Mouse (Mus musculus): ENCODE measurements around the gene Aco2. TPM values are rescaled to one million over a fixed set of nuclear protein-coding genes. Genes with fewer than 3 reads are reported as not detected.
A peak's percentile ranks its signal among the peaks of the same experiment; 100 is the strongest.

The Aco2 gene
- polyA plus RNA-seq (2012; rRNA removed) = 158 and 183 TPM in 2 replicates
- 127 and 134 TPM in 2 replicates for polyA plus RNA-seq (2014; fragmentation: Nextera tagmentation; extraction: Ambion mirVana)

DNA sequence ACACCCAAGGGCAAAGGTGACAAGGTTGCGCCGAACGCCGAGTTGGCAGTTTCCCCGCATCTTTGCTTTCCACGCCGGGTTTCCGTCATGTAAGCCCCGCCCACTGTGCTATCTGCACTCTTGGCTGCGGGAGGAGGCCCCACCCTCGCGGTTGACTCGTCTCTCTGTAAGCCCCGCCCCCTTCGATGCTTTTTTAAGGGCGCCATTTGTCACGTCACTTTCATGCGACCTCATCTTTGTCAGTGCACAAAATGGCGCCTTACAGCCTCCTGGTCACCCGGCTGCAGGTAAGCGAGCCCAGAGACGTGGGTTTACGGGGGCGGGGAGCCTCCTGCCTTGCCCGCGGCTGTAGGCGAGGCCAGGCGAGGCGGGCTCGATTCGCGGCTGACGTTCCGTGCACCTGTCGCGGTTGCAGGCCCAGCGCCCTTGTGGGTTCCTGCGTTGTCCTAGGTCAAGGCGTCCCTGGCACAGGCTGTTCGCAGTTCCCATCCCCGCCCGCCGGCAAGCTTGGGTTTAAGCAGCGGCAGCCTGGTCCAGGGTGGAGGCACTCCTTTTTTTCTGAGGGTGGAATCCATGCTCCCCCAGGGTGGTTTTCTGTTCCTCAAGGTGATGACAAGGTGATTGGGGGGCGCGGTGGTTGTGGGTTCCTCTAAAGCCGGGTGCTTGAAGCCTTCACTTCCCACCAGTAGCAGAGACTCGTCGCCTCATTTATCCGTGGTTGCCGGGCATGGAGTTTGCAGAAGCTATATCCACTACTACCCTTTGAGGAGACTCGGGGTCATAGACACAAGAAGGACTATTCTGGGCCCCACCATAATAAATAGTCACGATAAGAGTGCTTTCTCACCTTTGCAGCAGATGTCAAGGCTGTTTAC lies at the start of gene Aco2:
Aco2 (plus strand) TSS at position 48 of the 875 bp plus-strand sequence.
- Histone ChIP-seq H3K4me2 (replicated peaks; ENCODE audit: low read depth, low read length, severe bottlenecking) (peak within 1 kb of the TSS; percentile 81), H3K4me3 (replicated peaks; ENCODE audit: low read length) (peak within 1 kb of the TSS; percentile 99), H3K4me1 (ENCODE audit: control insufficient read depth, insufficient read depth, low read length) (peaks cover 5% of the 10 kb centered on the region), H3K9me3 (ENCODE audit: control insufficient read depth, low read length) (no peaks in the 10 kb centered on the region), H3K27ac (replicated peaks; ENCODE audit: low read depth, low read length) (peak within 1 kb of the TSS; percentile 97), H3K9ac (ENCODE audit: low read depth, low read length, severe bottlenecking) (peak within 1 kb of the TSS; percentile 83), H3K36me3 (ENCODE audit: control insufficient read depth, insufficient read depth, low read length) (peaks cover 33% of the 10 kb centered on the region), H3K27me3 (ENCODE audit: control insufficient read depth, insufficient read depth, low read length) (no peaks in the 10 kb centered on the region)
- DNase-seq (ENCODE audit: low spot score) = peak; percentile 99
- TF ChIP-seq POLR2A (IDR thresholded peaks at IDR 0.05; ENCODE audit: borderline replicate concordance, extremely low read depth, insufficient read depth, insufficient read length) = no peak
- ATAC-seq (ENCODE audit: low FRiP score, low read depth) = peak; percentile 93
- WGBS = under 1% methylated on average over 53 of the region's 53 CpGs

DNA sequence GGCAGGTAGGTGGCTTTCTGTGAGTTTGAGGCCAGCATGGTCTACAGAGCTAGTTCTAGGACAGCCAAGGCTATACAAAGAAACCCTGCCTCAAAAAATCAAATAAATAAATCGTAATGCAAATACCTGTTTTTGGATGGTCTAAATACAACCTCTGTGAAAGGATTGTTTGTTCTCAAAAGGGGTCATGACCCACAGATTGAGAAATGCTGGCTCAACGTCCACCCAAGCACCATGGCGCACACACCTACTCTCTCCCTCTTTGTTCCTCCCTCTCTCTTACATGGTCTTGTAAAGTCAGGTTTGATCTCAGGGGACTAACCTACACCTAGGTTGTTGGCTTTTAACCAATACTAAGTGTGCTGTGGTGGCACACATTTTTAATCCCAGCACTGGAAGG lies 49.5 kb upstream of the Aco2 start:
- Histone ChIP-seq H3K9ac (ENCODE audit: low read depth, low read length, severe bottlenecking) (no peak overlapping the region), H3K36me3 (ENCODE audit: control insufficient read depth, insufficient read depth, low read length) (peaks cover 77% of the 10 kb centered on the region), H3K4me1 (ENCODE audit: control insufficient read depth, insufficient read depth, low read length) (no peaks in the 10 kb centered on the region), H3K4me3 (replicated peaks; ENCODE audit: low read length) (no peak overlapping the region), H3K4me2 (replicated peaks; ENCODE audit: low read depth, low read length, severe bottlenecking) (no peak overlapping the region), H3K27ac (replicated peaks; ENCODE audit: low read depth, low read length) (no peak overlapping the region), H3K27me3 (ENCODE audit: control insufficient read depth, insufficient read depth, low read length) (no peaks in the 10 kb centered on the region), H3K9me3 (ENCODE audit: control insufficient read depth, low read length) (no peaks in the 10 kb centered on the region)
- WGBS = 79% methylated on average over 3 of the region's 3 CpGs
- DNase-seq (ENCODE audit: low spot score) = no peak
- ATAC-seq (ENCODE audit: low FRiP score, low read depth) = no peak
- no peak for TF ChIP-seq POLR2A (IDR thresholded peaks at IDR 0.05; ENCODE audit: borderline replicate concordance, extremely low read depth, insufficient read depth, insufficient read length)

DNA sequence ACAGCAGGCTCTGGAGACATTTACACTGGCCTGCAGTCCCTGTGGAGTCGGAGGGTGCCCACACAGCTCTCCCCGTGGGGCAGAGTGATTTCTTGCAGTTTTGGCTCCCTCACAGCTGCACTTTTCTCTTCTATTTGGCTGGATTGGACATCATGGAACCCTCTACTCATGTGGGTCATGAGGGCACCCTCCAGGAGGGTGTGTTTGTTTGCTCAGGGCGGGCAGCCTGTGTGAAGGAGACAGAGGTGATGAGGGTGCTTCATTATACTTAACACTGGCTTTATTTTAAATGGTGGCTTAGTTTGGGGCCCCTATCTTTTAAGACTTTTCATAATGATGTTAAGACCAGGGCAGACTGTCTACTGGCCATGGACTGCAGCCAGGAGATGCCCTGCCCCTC lies 47.3 kb upstream of the Aco2 start:
- Histone ChIP-seq H3K27ac (replicated peaks; ENCODE audit: low read depth, low read length) (no peak overlapping the region), H3K9ac (ENCODE audit: low read depth, low read length, severe bottlenecking) (no peak overlapping the region), H3K9me3 (ENCODE audit: control insufficient read depth, low read length) (no peaks in the 10 kb centered on the region), H3K4me2 (replicated peaks; ENCODE audit: low read depth, low read length, severe bottlenecking) (no peak overlapping the region), H3K27me3 (ENCODE audit: control insufficient read depth, insufficient read depth, low read length) (no peaks in the 10 kb centered on the region), H3K36me3 (ENCODE audit: control insufficient read depth, insufficient read depth, low read length) (peaks cover 64% of the 10 kb centered on the region), H3K4me1 (ENCODE audit: control insufficient read depth, insufficient read depth, low read length) (no peaks in the 10 kb centered on the region), H3K4me3 (replicated peaks; ENCODE audit: low read length) (no peak overlapping the region)
- TF ChIP-seq POLR2A (IDR thresholded peaks at IDR 0.05; ENCODE audit: borderline replicate concordance, extremely low read depth, insufficient read depth, insufficient read length) = no peak
- no peak for DNase-seq (ENCODE audit: low spot score)
- 84% methylated on average over 3 of the region's 3 CpGs for WGBS
- no peak for ATAC-seq (ENCODE audit: low FRiP score, low read depth)

DNA sequence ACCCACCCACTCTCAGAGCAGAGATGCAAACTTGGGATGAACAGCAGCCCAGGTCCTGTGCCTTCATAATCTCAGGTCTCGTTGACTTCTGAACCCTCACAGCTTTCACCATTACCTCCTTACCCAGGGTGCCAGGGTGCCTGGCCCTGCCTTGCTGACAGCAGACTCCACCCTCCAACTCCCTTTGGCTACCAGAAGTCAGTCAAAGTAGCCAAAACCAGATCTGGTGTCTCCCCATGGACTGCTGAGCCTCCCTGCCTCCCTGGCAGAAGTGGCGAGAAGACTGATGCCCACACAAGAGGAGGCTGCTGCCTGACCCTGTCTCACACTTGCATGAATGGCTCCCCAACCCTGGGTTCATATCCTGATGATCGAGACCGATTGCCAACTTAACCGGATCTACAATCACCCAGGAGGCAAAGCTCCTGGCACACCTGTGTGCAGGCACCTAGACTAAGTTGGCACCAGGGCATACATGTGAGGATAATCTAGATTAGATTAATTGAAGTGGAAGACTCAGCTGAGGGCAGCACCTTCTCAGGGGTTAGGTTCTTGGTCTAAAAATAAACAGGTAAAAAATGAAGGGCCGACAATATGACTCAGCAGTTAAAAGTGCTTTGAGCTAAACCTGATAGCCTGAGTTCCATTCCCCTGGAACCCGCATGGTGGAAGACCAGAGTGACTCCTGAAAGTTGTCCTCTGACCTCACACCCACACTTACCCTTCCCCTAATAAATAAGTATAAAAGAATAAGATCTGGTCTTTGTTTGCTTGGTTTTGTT lies 43.5 kb upstream of the Aco2 start:
- DNase-seq (ENCODE audit: low spot score) = no peak
- no peak for TF ChIP-seq POLR2A (IDR thresholded peaks at IDR 0.05; ENCODE audit: borderline replicate concordance, extremely low read depth, insufficient read depth, insufficient read length)
- Histone ChIP-seq H3K27ac (replicated peaks; ENCODE audit: low read depth, low read length) (no peak overlapping the region), H3K4me1 (ENCODE audit: control insufficient read depth, insufficient read depth, low read length) (no peaks in the 10 kb centered on the region), H3K36me3 (ENCODE audit: control insufficient read depth, insufficient read depth, low read length) (peaks cover 34% of the 10 kb centered on the region), H3K9me3 (ENCODE audit: control insufficient read depth, low read length) (no peaks in the 10 kb centered on the region), H3K27me3 (ENCODE audit: control insufficient read depth, insufficient read depth, low read length) (no peaks in the 10 kb centered on the region), H3K4me3 (replicated peaks; ENCODE audit: low read length) (no peak overlapping the region), H3K9ac (ENCODE audit: low read depth, low read length, severe bottlenecking) (no peak overlapping the region), H3K4me2 (replicated peaks; ENCODE audit: low read depth, low read length, severe bottlenecking) (no peak overlapping the region)
- 89% methylated on average over 7 of the region's 7 CpGs for WGBS
- ATAC-seq (ENCODE audit: low FRiP score, low read depth) = no peak

DNA sequence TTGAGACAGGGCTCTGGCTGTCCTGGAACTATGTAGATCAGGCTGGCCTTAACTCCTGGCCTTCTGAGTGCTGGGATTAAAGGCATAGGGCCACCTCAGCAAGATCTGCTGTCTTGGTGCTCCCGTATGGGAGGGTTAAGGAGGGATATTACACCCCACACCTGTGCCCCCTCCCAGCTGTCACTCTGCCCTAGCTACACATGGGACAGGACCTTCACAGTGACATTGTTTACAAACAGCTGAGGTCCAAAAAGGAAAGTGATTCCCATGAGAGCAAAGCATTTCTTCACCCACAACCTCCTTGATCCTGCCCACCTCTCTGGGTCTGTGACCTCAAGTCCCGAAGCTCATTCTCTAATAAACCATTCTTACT lies 42.9 kb upstream of the Aco2 start:
- Histone ChIP-seq H3K9ac (ENCODE audit: low read depth, low read length, severe bottlenecking) (no peak overlapping the region), H3K9me3 (ENCODE audit: control insufficient read depth, low read length) (no peaks in the 10 kb centered on the region), H3K4me2 (replicated peaks; ENCODE audit: low read depth, low read length, severe bottlenecking) (no peak overlapping the region), H3K27me3 (ENCODE audit: control insufficient read depth, insufficient read depth, low read length) (no peaks in the 10 kb centered on the region), H3K4me1 (ENCODE audit: control insufficient read depth, insufficient read depth, low read length) (no peaks in the 10 kb centered on the region), H3K27ac (replicated peaks; ENCODE audit: low read depth, low read length) (no peak overlapping the region), H3K4me3 (replicated peaks; ENCODE audit: low read length) (no peak overlapping the region), H3K36me3 (ENCODE audit: control insufficient read depth, insufficient read depth, low read length) (peaks cover 29% of the 10 kb centered on the region)
- no peak for TF ChIP-seq POLR2A (IDR thresholded peaks at IDR 0.05; ENCODE audit: borderline replicate concordance, extremely low read depth, insufficient read depth, insufficient read length)
- DNase-seq (ENCODE audit: low spot score) (no peak), ATAC-seq (ENCODE audit: low FRiP score, low read depth) (no peak)
- 63% methylated on average over 2 of the region's 2 CpGs for whole genome bisulfite sequencing
